Mouse (Mus musculus) stomach, embryonic 16.5 days (tissue): ENCODE results near the gene P2rx2. TPM values are rescaled to one million over a fixed set of nuclear protein-coding genes. Genes with fewer than 3 reads are reported as not detected.

Source experiments
- ATAC-seq: fragments of 200-750 bp; cut with Nextera tagmentation; 2 replicates; pipeline ENCODE4 v1.8.0; 2017; ENCODE audit warnings: moderate number of reproducible peaks, moderate TSS enrichment; ENCODE audit not compliant: insufficient read depth, low FRiP score
- H3K27ac ChIP-seq: fragments of 300-500 bp; sonication (generic); 2 replicates; pipeline ENCODE4 v1.5.1; 2014; ENCODE audit warnings: low read length
- H3K27me3 ChIP-seq: fragments of 300-500 bp; sonication (generic); 2 replicates; pipeline ENCODE4 v1.6.1; 2014; ENCODE audit warnings: low read length, control low read depth, mixed read lengths; ENCODE audit not compliant: control insufficient read depth, insufficient read depth
- H3K36me3 ChIP-seq: fragments of 300-500 bp; sonication (generic); 2 replicates; pipeline ENCODE4 v1.6.1; 2014; ENCODE audit warnings: low read length; ENCODE audit not compliant: control insufficient read depth, insufficient read depth
- H3K4me1 ChIP-seq: fragments of 300-500 bp; sonication (generic); 2 replicates; pipeline ENCODE4 v1.6.1; 2014; ENCODE audit warnings: low read length, control low read depth, mixed read lengths; ENCODE audit not compliant: control insufficient read depth, insufficient read depth
- H3K4me2 ChIP-seq: fragments of 300-500 bp; sonication (generic); 2 replicates; pipeline ENCODE4 v1.6.1; 2014; ENCODE audit warnings: low read depth, low read length, mixed read lengths
- H3K4me3 ChIP-seq: fragments of 300-500 bp; sonication (generic); replicated peaks from 2 replicates; pipeline ENCODE4 v1.5.1; 2014; ENCODE audit warnings: mild to moderate bottlenecking, low read length
- H3K9ac ChIP-seq: fragments of 300-500 bp; sonication (generic); 2 replicates; pipeline ENCODE4 v1.6.1; 2014; ENCODE audit warnings: low read length
- H3K9me3 ChIP-seq: fragments of 300-500 bp; sonication (generic); replicated peaks from 2 replicates; pipeline ENCODE4 v1.6.1; 2016; ENCODE audit warnings: low read length, control low read depth; ENCODE audit not compliant: control insufficient read depth
- WGBS: fragments of 180-500 bp; shearing (Covaris S2); extraction: QIAGEN DNeasy Blood & Tissue Kit; methylation state at CpG from one replicate; pipeline ENCODE4 v1.1.7; 2014; 5-methylcytosine and 5-hydroxymethylcytosine counted together
- polyA plus RNA-seq: library from polyadenylated mRNA; unstranded; fragments of >200 nt; fragmentation: Nextera tagmentation; extraction: Ambion mirVana; gene quantifications from 2 replicates; pipeline ENCODE4 v1.2.1, GENCODE M21; 2015

Gene P2rx2
- polyA plus RNA-seq, 1 experiment from 2014 or later, result 0.72 TPM

DNA sequence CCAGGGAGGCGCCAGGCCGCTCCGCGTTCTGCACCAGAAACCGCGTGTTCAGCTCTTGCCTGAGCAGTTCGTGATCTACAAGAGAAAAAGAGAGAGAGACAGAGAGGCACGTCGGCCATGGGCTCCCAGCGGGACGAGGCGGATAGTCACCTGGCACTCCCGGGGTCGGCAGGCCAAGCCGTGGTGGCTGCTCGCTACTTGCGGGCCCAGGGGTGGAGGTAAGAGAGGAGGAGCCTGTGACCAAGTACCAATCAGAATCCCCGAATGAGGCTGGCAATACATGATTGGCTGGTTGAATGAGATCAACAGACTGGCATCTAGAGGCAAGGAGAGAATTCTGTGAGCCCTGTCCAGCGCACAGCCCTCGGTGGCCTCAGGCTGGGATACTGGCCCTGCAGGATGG, 35.2 kb upstream of the P2rx2 start:
- Histone ChIP-seq H3K9ac (no peak overlapping the region), H3K4me3 (no peak overlapping the region), H3K27ac (no peak overlapping the region), H3K27me3 (no peaks in the 10 kb centered on the region), H3K4me2 (no peak overlapping the region), H3K9me3 (no peaks in the 10 kb centered on the region), H3K4me1 (no peaks in the 10 kb centered on the region), H3K36me3 (no peaks in the 10 kb centered on the region)
- 49% methylated on average over 20 of the region's 20 CpGs for WGBS
- ATAC-seq, result no peak

DNA sequence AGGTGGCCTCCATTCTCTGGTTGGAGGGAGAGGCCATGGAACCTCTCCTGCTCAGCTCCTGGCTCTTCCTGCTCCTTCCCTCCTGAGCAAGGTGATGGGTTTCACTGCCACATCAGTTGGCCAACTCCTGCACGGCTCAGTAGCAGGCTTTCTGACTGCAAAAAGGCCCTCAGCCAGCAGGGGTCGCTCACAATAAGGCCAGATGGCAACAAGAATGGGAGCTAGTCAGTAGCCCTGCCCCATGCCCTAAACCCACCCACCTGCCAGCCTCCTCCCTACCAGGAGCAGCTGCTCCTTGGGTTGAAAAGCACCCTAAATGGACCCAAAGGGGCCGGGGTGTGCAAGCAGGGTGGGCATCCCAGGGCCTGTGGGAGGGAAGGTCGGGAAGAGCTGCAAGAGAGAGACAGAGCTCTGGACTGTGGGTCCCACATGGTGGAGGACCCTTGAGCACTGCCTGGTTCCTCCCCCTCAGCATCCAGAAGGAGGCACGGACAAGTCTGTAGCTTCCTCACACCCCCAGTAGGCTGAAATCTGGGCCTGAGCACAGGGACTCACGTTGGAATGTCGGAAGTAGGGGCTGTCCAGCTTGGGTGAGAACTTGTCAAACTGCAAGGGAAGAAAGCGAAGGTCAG, 33.9 kb upstream of the P2rx2 start:
- H3K9me3 ChIP-seq, result no peaks in the 10 kb centered on the region
- 65% methylated on average over 8 of the region's 8 CpGs for WGBS
- H3K4me3 ChIP-seq, result no peak overlapping the region
- 0 out of 2 replicates have a peak, but pooled peaks have one; percentile 29 for ATAC-seq
- no peak overlapping the region for H3K27ac ChIP-seq
- H3K36me3 ChIP-seq, result no peaks in the 10 kb centered on the region
- H3K4me1 ChIP-seq, result no peaks in the 10 kb centered on the region
- H3K4me2 ChIP-seq, result no peak overlapping the region
- no peaks in the 10 kb centered on the region for H3K27me3 ChIP-seq
- no peak overlapping the region for H3K9ac ChIP-seq

DNA sequence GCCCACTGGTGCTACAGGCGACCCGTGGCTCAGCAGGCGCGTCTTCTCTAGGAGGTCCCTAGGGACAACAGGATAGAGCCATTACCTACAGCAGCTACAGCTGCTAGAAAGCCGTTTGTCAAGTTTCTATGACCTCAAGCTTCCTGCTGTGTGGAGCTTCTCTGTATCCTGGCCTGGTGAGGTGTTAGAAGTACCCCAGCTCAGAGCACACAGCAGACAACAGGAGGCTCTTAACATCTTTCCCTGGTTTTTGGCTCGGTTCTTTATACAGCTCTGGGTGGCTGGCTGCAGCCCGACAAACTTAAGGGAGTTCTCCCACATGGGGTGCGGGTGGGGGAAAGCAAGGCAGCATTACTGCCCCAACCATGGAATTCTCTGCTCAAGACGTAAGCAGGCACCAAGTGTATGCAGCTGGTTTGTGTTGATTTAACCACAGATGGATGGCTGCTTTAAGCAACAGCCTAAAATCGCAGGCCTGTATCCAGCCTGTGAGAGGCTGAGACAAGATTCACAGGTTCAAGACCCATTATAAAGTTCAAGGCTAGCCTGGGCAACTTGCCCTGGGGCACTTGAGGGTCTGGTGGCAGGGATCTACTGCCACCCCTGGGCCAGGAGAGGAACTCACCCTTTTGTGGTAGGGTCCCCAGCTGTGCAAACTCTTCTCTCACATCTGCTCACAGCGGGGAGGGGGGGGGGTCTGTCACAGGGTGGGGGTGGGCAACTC, 21.0 kb upstream of the P2rx2 start:
- no peaks in the 10 kb centered on the region; the same call in 1 of the 2 replicates for H3K9me3 ChIP-seq
- peak overlapping the region; percentile 58 for H3K9ac ChIP-seq
- peak overlapping the region; percentile 6; the same call in 1 of the 2 replicates for H3K27ac ChIP-seq
- peaks cover 6% of the 10 kb centered on the region; the same call in 1 of the 2 replicates for H3K36me3 ChIP-seq
- peaks cover 6% of the 10 kb centered on the region; the same call in 1 of the 2 replicates for H3K4me1 ChIP-seq
- ATAC-seq, result 0 out of 2 replicates have a peak, but pooled peaks have one; percentile 6
- H3K4me2 ChIP-seq, result peak overlapping the region; percentile 89
- 43% methylated on average over 11 of the region's 11 CpGs for WGBS
- H3K27me3 ChIP-seq, result no peaks in the 10 kb centered on the region
- H3K4me3 ChIP-seq, result peak overlapping the region; percentile 56

DNA sequence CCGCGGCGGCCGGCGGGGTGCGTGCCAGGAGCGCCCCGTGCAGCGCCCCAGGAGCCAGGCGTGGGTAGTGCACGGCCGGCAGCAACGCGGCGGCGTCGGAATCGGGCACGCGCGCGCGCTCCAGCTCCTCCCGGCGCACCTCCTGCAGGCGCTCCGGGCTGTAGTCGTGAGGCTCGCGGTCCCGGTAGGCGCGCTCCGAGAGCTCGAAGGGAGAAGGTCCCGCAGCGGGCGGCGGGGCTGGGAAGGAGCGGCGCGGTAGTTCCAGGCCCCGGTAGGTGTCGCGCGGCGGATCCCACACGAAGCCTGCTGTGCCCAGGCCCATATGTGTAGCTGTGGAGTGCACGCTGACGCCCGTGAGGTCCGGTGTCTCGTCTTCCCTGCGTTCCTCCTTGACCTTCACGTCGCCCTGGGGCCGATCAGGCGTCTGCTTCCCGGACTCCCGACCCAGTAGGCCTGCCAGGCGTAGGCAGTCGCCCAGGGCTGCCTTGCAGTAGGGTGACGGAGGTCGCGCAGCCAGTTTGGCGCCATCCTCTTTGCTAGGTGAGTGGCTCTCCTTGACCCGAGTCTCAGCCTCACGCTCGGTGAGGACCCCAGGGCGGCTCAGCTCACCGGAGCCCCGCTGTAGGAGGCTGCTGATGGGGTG, 20.3 kb upstream of the P2rx2 start:
- Histone ChIP-seq H3K4me2 (peak overlapping the region; percentile 89), H3K9ac (peak overlapping the region; percentile 58), H3K9me3 (no peaks in the 10 kb centered on the region; the same call in 1 of the 2 replicates), H3K4me3 (peak overlapping the region; percentile 56), H3K27ac (0 out of 2 replicates have a peak overlapping the region, but pooled peaks have one; percentile 6), H3K27me3 (no peaks in the 10 kb centered on the region), H3K4me1 (peaks cover 6% of the 10 kb centered on the region; the same call in 1 of the 2 replicates), H3K36me3 (peaks cover 6% of the 10 kb centered on the region; the same call in 1 of the 2 replicates)
- WGBS, result 4% methylated on average over 71 of the region's 72 CpGs
- peak; percentile 89 for ATAC-seq

DNA sequence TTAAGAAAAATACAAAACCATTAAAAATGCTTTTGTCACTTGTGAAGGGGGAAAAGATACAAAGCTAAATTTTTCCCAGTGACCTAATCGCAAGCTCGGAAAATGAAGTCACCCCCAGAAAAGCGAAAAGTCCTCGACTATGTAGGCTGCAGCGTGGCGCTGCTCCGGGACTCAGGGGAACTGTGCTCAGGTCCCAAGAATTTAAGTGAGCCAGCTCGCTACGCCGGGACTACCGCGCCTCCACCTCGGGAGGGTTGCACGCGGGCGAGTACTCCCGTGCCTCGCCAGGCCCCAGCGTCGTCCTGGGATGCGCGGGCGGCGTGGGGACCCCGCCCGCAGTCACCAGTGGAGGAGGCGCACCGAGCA, 19.8 kb upstream of the P2rx2 start:
- Histone ChIP-seq H3K4me1 (peaks cover 6% of the 10 kb centered on the region; the same call in 1 of the 2 replicates), H3K4me3 (peak overlapping the region; percentile 56), H3K27me3 (no peaks in the 10 kb centered on the region), H3K27ac (no peak overlapping the region), H3K9ac (peak overlapping the region; percentile 58), H3K9me3 (no peaks in the 10 kb centered on the region; the same call in 1 of the 2 replicates), H3K4me2 (peak overlapping the region; percentile 89), H3K36me3 (peaks cover 6% of the 10 kb centered on the region; the same call in 1 of the 2 replicates)
- ATAC-seq, result no peak
- 1% methylated on average over 28 of the region's 28 CpGs for WGBS

DNA sequence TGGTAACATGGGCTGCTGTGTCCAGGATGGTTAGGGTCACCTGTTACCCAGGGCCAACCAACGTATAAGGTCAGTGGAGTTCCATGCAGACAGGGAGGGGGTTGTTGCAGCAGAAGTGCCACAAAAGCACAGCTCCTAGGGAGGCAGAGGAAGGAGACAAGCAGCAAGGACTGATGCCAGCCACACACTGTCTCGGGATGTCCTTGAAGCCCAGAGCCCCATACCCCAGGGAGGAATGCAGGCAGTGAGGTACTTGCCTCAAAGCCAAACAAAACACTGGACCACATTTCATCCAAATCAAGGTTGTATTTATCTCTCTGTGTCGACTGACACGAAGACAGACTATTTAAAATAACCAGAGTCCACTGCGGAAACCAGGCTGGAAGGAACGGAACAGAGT, 18.5 kb upstream of the P2rx2 start:
- no peak for ATAC-seq
- no peak overlapping the region for H3K4me3 ChIP-seq
- H3K4me2 ChIP-seq, result no peak overlapping the region
- no peak overlapping the region for H3K27ac ChIP-seq
- WGBS, result 76% methylated on average over 6 of the region's 6 CpGs
- H3K27me3 ChIP-seq, result no peaks in the 10 kb centered on the region
- no peaks in the 10 kb centered on the region for H3K36me3 ChIP-seq
- H3K9me3 ChIP-seq, result no peaks in the 10 kb centered on the region
- H3K4me1 ChIP-seq, result peaks cover 6% of the 10 kb centered on the region; the same call in 1 of the 2 replicates
- H3K9ac ChIP-seq, result no peak overlapping the region

DNA sequence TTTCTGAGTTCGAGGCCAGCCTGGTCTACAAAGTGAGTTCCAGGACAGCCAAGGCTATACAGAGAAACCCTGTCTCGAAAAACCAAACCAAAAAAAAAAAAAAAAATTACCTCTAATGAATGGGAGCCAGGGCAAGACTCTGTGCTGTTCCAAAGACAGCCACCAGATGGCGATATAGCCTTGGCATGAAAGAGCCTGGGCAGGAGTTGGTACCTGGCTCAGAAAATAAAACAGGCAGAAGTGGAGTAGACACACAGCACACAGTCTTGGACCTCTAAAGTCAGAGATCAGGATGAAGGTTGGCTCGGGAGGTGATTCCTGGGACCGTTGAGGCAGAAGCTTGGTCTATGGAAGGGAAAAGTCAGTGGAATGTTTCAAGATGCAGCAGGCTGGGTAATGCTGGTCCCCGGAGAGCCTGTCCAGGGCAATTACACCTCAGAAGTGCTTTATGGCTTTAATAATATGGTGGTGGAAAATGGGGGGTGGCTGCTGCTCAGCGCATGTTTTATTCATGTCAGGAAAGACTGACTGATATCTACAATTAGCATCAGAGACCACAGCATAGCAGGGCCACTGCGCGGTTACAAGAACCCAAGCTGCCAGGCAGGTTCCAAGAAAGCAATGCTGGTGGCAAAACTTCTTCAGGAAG, 14.6 kb upstream of the P2rx2 start:
- no peak overlapping the region for H3K27ac ChIP-seq
- H3K27me3 ChIP-seq, result no peaks in the 10 kb centered on the region
- H3K36me3 ChIP-seq, result no peaks in the 10 kb centered on the region
- WGBS, result 46% methylated on average over 8 of the region's 9 CpGs
- H3K4me3 ChIP-seq, result no peak overlapping the region
- no peak overlapping the region for H3K9ac ChIP-seq
- no peak for ATAC-seq
- no peaks in the 10 kb centered on the region for H3K9me3 ChIP-seq
- no peak overlapping the region for H3K4me2 ChIP-seq
- H3K4me1 ChIP-seq, result no peaks in the 10 kb centered on the region

DNA sequence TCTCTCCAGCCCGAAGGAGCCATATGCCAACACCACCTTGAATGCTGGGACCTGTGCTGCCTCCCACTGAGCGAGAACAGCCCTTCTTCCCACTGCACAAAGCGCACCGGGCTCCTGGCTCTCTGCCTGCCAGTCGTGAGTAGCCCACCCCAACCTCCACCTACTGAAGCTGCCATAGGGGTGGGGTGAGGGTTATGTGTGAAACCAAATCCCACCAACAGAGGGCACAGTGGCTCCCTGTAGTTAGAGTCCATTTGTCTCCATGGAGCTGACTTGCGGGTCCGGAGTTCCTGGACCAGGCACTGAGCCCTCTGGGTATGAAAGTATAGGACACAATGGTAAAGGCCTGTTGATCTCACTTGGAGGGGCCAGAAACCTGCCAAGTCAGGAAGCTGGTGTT, 11.7 kb upstream of the P2rx2 start:
- Histone ChIP-seq H3K9ac (no peak overlapping the region), H3K27ac (no peak overlapping the region), H3K4me1 (no peaks in the 10 kb centered on the region), H3K36me3 (no peaks in the 10 kb centered on the region), H3K4me2 (no peak overlapping the region), H3K9me3 (no peaks in the 10 kb centered on the region), H3K4me3 (no peak overlapping the region), H3K27me3 (no peaks in the 10 kb centered on the region)
- 11% methylated on average over 7 of the region's 7 CpGs for WGBS
- no peak for ATAC-seq
